ENCODE assay signal across 8 mouse cellular contexts in genomic region chr4:136052534-136053246, GRCm38 (mm10). TPM values are rescaled to one million over a fixed set of nuclear protein-coding genes. Genes with fewer than 3 reads are reported as not detected.
DNase-seq lines count a peak whose midpoint lies in the region; ATAC-seq and TF ChIP-seq lines count a peak whose summit lies in the region.

No protein-coding gene starts in this region.

- H3K4me2 ChIP-seq in CH12.LX (ENCODE audit: insufficient read depth, low read depth, poor library complexity, severe bottlenecking): peak overlapping the region; percentile 98; the same call in 1 of the 2 replicates
- peak overlapping the region; percentile 99 for H3K4me2 ChIP-seq in hindbrain, embryonic 12.5 days (replicated peaks)

- ATAC-seq in hindbrain, embryonic 12.5 days (ENCODE audit: low FRiP score): peak; percentile 93
- ATAC-seq in megakaryocyte progenitor cell, adult 5-6 weeks (replicated peaks; ENCODE audit: poor library complexity): peak; percentile 18

- no peak for DNase-seq in kidney, adult 2 months
- DNase-seq in kidney, postnatal 14 days: no peak
- DNase-seq in CH12.LX (ENCODE audit: extremely low read depth): no peak
- no peak for DNase-seq in embryonic facial prominence, embryonic 10.5 days (ENCODE audit: low spot score)
- DNase-seq in thymus, postnatal 4 days: peak; percentile 73
- DNase-seq in urinary bladder, postnatal 25 days (ENCODE audit: low spot score): no peak

- TF ChIP-seq CTCF in kidney, adult 2 months (conservative IDR thresholded peaks at IDR 0.05; ENCODE audit: insufficient read depth, insufficient read length, low read depth, low read length): no peak
- TF ChIP-seq CTCF in CH12.LX (conservative IDR thresholded peaks at IDR 0.05 in 1 of 2, IDR thresholded peaks at IDR 0.05 in 1 of 2; ENCODE audit: low read depth in 2 of 2, low read length in 2 of 2): no peak

- WGBS in kidney, adult 2 months: under 1% methylated on average over 50 of the region's 50 CpGs
- under 1% methylated on average over 50 of the region's 50 CpGs for WGBS in embryonic facial prominence, embryonic 10.5 days
- WGBS in hindbrain, embryonic 12.5 days: 1% methylated on average over 50 of the region's 50 CpGs

- H3K27me3 ChIP-seq in kidney, adult 2 months (replicated peaks; ENCODE audit: control insufficient read depth, insufficient read depth, low read length): no peaks in the 10 kb centered on the region
- peaks cover 3% of the 10 kb centered on the region for H3K27me3 ChIP-seq in CH12.LX (replicated peaks)
- no peaks in the 10 kb centered on the region for H3K27me3 ChIP-seq in embryonic facial prominence, embryonic 10.5 days (replicated peaks; ENCODE audit: low read depth, poor library complexity, severe bottlenecking)
- no peaks in the 10 kb centered on the region for H3K27me3 ChIP-seq in hindbrain, embryonic 12.5 days

- peak overlapping the region; percentile 74 for H3K4me3 ChIP-seq in kidney, adult 2 months (ENCODE audit: insufficient read depth, low read depth, low read length)
- H3K4me3 ChIP-seq in CH12.LX (replicated peaks in 1 of 3; ENCODE audit: low read depth in 2 of 3, low read length in 2 of 3, poor library complexity in 1 of 3): peak overlapping the region; percentile 91 to 100 (median 93)
- peak overlapping the region; percentile 99 for H3K4me3 ChIP-seq in embryonic facial prominence, embryonic 10.5 days
- peak overlapping the region; percentile 91 for H3K4me3 ChIP-seq in hindbrain, embryonic 12.5 days

- dilution Hi-C loops in CH12.LX (cut with MboI; ENCODE audit: extremely low pct_ligation_motif_present, extremely low pct_unique_long_range_greater_than_20kb, low sequenced_read_pairs): no loop called here

- H3K9me3 ChIP-seq in CH12.LX (replicated peaks; ENCODE audit: low read length): no peaks in the 10 kb centered on the region
- no peaks in the 10 kb centered on the region for H3K9me3 ChIP-seq in embryonic facial prominence, embryonic 10.5 days
- H3K9me3 ChIP-seq in hindbrain, embryonic 12.5 days (replicated peaks): no peaks in the 10 kb centered on the region

- H3K9ac ChIP-seq in CH12.LX (ENCODE audit: insufficient read depth, low read depth): peak overlapping the region; percentile 94
- H3K9ac ChIP-seq in hindbrain, embryonic 12.5 days: peak overlapping the region; percentile 98

- no peak for TF ChIP-seq RAD21 in CH12.LX (IDR thresholded peaks at IDR 0.05; ENCODE audit: low read depth, low read length)

- no peak for TF ChIP-seq POLR2A in kidney, adult 2 months (IDR thresholded peaks at IDR 0.05; ENCODE audit: low read depth, low read length)
- no peak for TF ChIP-seq POLR2A in CH12.LX (IDR thresholded peaks at IDR 0.05; ENCODE audit: low read depth, low read length)

- peaks cover 10% of the 10 kb centered on the region; the same call in 1 of the 2 replicates for H3K4me1 ChIP-seq in kidney, adult 2 months (ENCODE audit: control insufficient read depth, insufficient read depth, low read length)
- peaks cover 16 to 42% of the 10 kb centered on the region in 2 experiments for H3K4me1 ChIP-seq in CH12.LX (ENCODE audit: control insufficient read depth in 1 of 2, insufficient read depth in 2 of 2)
- H3K4me1 ChIP-seq in embryonic facial prominence, embryonic 10.5 days: peaks cover 30% of the 10 kb centered on the region
- peaks cover 13% of the 10 kb centered on the region for H3K4me1 ChIP-seq in hindbrain, embryonic 12.5 days

- H3K27ac ChIP-seq in kidney, adult 2 months (ENCODE audit: insufficient read depth, low read depth, low read length): peak overlapping the region; percentile 73
- peak overlapping the region; percentile 69 for H3K27ac ChIP-seq in CH12.LX (ENCODE audit: insufficient read depth, low read depth)
- peak overlapping the region; percentile 99 for H3K27ac ChIP-seq in embryonic facial prominence, embryonic 10.5 days (replicated peaks)
- peak overlapping the region; percentile 92 for H3K27ac ChIP-seq in hindbrain, embryonic 12.5 days

- peaks cover 36% of the 10 kb centered on the region for H3K79me2 ChIP-seq in CH12.LX (replicated peaks; ENCODE audit: control insufficient read depth, extremely low read depth, insufficient read depth, poor library complexity, severe bottlenecking)

- in situ Hi-C loops in CH12.LX (cut with MboI; ENCODE audit: low pct_ligation_motif_present, low pct_unique_long_range_greater_than_20kb, low sequenced_read_pairs): loop anchor here (5.0 kb wide), 2 partner anchors 75 to 155 kb away; partner anchors contain the start of gene Cnr2

- H3K36me3 ChIP-seq in kidney, adult 2 months (ENCODE audit: control insufficient read depth, insufficient read depth, low read length): peaks cover 4% of the 10 kb centered on the region
- H3K36me3 ChIP-seq in CH12.LX (replicated peaks in 1 of 2; ENCODE audit: control insufficient read depth in 1 of 2, insufficient read depth in 1 of 2, low read length in 1 of 2): peaks cover 41 to 45% of the 10 kb centered on the region in 2 experiments
- peaks cover 46% of the 10 kb centered on the region for H3K36me3 ChIP-seq in embryonic facial prominence, embryonic 10.5 days (replicated peaks)
- H3K36me3 ChIP-seq in hindbrain, embryonic 12.5 days: peaks cover 35% of the 10 kb centered on the region

- no peak for TF ChIP-seq EP300 in CH12.LX (IDR thresholded peaks at IDR 0.05; ENCODE audit: low read length)

TF ChIP-seq in CH12.LX, 34 proteins besides CTCF, POLR2A, EP300 and RAD21:
- TF ChIP-seq SIN3A (IDR thresholded peaks at IDR 0.05; ENCODE audit: low read length) (peak; percentile 9; the same call in 1 of the 2 replicates), UBTF (IDR thresholded peaks at IDR 0.05; ENCODE audit: low read depth, low read length) (peak; percentile 43; the same call in 1 of the 2 replicates), MXI1 (IDR thresholded peaks at IDR 0.05; ENCODE audit: low read depth, low read length) (no peak), ZKSCAN1 (IDR thresholded peaks at IDR 0.05; ENCODE audit: borderline replicate concordance, low read depth, low read length) (no peak), POLR2AphosphoS2 (IDR thresholded peaks at IDR 0.05; ENCODE audit: low read depth, low read length) (peak; percentile 60; the same call in 1 of the 2 replicates)

RNA-seq across cellular contexts. Expression of gene Rpl11, which starts 0.5 kb away (rescaled TPM):
- polyA plus RNA-seq in kidney, adult 2 months (2012; rRNA removed): 232 and 292 TPM in 2 replicates
- 2,513 and 2,636 TPM in 2 replicates for total RNA-seq in CH12.LX (2012; rRNA removed)
- 1,648 and 1,661 TPM in 2 replicates for total RNA-seq in CH12.LX (2014; rRNA removed)
- polyA plus RNA-seq in CH12.LX (2012; ENCODE audit: insufficient read length, low read depth): 1,170 and 1,488 TPM in 2 replicates
- polyA plus RNA-seq in embryonic facial prominence, embryonic 10.5 days (2016; fragmentation: Nextera tagmentation; extraction: Ambion mirVana): 516 and 527 TPM in 2 replicates
- 277 and 292 TPM in 2 replicates for polyA plus RNA-seq in hindbrain, embryonic 12.5 days (2016; fragmentation: Nextera tagmentation; extraction: Ambion mirVana)
- 1,572 and 1,580 TPM in 2 replicates for total RNA-seq in megakaryocyte progenitor cell, adult 5-6 weeks (2015)
- total RNA-seq in megakaryocyte progenitor cell, adult 5-6 weeks (2017): 841 and 996 TPM in 2 replicates

RNA-seq across cellular contexts. Expression of gene Eloa, which starts 31.1 kb away (rescaled TPM):
- 11.0 and 12.9 TPM in 2 replicates for polyA plus RNA-seq in kidney, adult 2 months (2012; rRNA removed)
- total RNA-seq in CH12.LX (2012; rRNA removed): 45.8 and 52.2 TPM in 2 replicates
- 64.9 and 66.0 TPM in 2 replicates for total RNA-seq in CH12.LX (2014; rRNA removed)
- 61.6 and 66.2 TPM in 2 replicates for polyA plus RNA-seq in CH12.LX (2012; ENCODE audit: insufficient read length, low read depth)
- polyA plus RNA-seq in embryonic facial prominence, embryonic 10.5 days (2016; fragmentation: Nextera tagmentation; extraction: Ambion mirVana): 35.0 and 37.5 TPM in 2 replicates
- 36.5 and 41.5 TPM in 2 replicates for polyA plus RNA-seq in hindbrain, embryonic 12.5 days (2016; fragmentation: Nextera tagmentation; extraction: Ambion mirVana)
- total RNA-seq in megakaryocyte progenitor cell, adult 5-6 weeks (2015): 55.2 and 58.2 TPM in 2 replicates
- 50.3 and 56.8 TPM in 2 replicates for total RNA-seq in megakaryocyte progenitor cell, adult 5-6 weeks (2017)
